Mouse (Mus musculus) testis, adult 2 months (tissue): Measurements from ENCODE around the gene Lrrk1.

Source experiments
- CTCF ChIP-seq: fragments of 200-500 bp; IDR thresholded peaks from 2 replicates; pipeline ENCODE4 v1.5.1; 2012; ENCODE audit warnings: low read depth, mild to moderate bottlenecking, inconsistent platforms, low read length, moderate library complexity; ENCODE audit not compliant: control insufficient read depth, insufficient read depth, insufficient replicate concordance
- POLR2A ChIP-seq: fragments of 200-500 bp; IDR thresholded peaks from 2 replicates; pipeline ENCODE4 v1.6.1; 2012; ENCODE audit warnings: low read depth, mild to moderate bottlenecking, inconsistent platforms, low read length, moderate library complexity; ENCODE audit not compliant: control insufficient read depth

- TF ChIP-seq POLR2A (no peak), CTCF (no peak)
These were observed 121.0 kb downstream of the Lrrk1 start for GRCm38 (mm10) chr7:66266942-66267850.
